Comparison of ENCODE assay signal across 23 mouse cellular contexts in genomic region chr11:46272058-46272681, GRCm38 (mm10). TPM values are rescaled to one million over a fixed set of nuclear protein-coding genes. Genes with fewer than 3 reads are reported as not detected.
"Had no signal": no experiment of that assay in that cellular context is flagged by ENCODE, and none has a peak within 500 bp of the region (broad histone marks: within the 10 kb centered on the region; RNA-seq: fewer than 3 reads in every experiment).

No protein-coding gene starts in this region.

- H3K4me1 ChIP-seq: liver, embryonic 13.5 days; liver, embryonic 15.5 days; lung, embryonic 15.5 days; neural tube, embryonic 12.5 days had no signal

- H3K4me2 ChIP-seq: liver, embryonic 13.5 days; liver, embryonic 15.5 days; lung, embryonic 15.5 days; neural tube, embryonic 12.5 days had no signal

- H3K4me3 ChIP-seq: liver, embryonic 13.5 days; liver, embryonic 15.5 days; lung, embryonic 15.5 days; megakaryocyte, embryonic 14.5 days; neural tube, embryonic 12.5 days had no signal

- DNase-seq: liver, embryonic 13.5 days; liver, postnatal 0 days; lung, adult 2 months; lung, postnatal 14 days; lung, postnatal 36 days; midbrain, embryonic 14.5 days; right cerebral cortex, adult 18-20 months; right cerebral cortex, postnatal 25 days; right cerebral cortex, postnatal 4 days; spleen, adult 18-20 months; thymus, adult 18-20 months; thymus, postnatal 14 days; thymus, postnatal 36 days had no signal

- H3K27me3 ChIP-seq: liver, embryonic 13.5 days; liver, embryonic 15.5 days; lung, embryonic 15.5 days; megakaryocyte, embryonic 14.5 days; neural tube, embryonic 12.5 days had no signal

- H3K27ac ChIP-seq: liver, embryonic 13.5 days; liver, embryonic 15.5 days; lung, embryonic 15.5 days; macrophage; neural tube, embryonic 12.5 days had no signal

- H3K9ac ChIP-seq: liver, embryonic 13.5 days; liver, embryonic 15.5 days; liver, postnatal 0 days; lung, embryonic 15.5 days; neural tube, embryonic 12.5 days had no signal

- H3K9me3 ChIP-seq: liver, embryonic 13.5 days; liver, embryonic 15.5 days; lung, embryonic 15.5 days; megakaryocyte, embryonic 14.5 days; neural tube, embryonic 12.5 days had no signal

- ATAC-seq: liver, postnatal 0 days; lung, postnatal 0 days; midbrain, embryonic 16.5 days had no signal

- H3K36me3 ChIP-seq: liver, embryonic 15.5 days; lung, embryonic 15.5 days had no signal

RNA-seq across cellular contexts. Expression of gene Fndc9, which starts 36.8 kb away (rescaled TPM):
- total RNA-seq: megakaryocyte progenitor cell, adult 5-6 weeks; monocyte, adult 5-6 weeks had no signal
- polyA plus RNA-seq: lung, postnatal 0 days; macrophage; small intestine, adult 2 months had no signal
